Mouse (Mus musculus) MEL (cell line): ENCODE measurements at regions not wholly inside any gene's neighbourhood (a gene's known extent, or its start where the extent isn't known, plus 50 kb on each side); places are given as distances from the start of the nearest gene placed in this dataset.

ENCODE experiments used
- CHD1 ChIP-seq: IDR thresholded peaks from 2 replicates; pipeline ENCODE4 v1.6.1; 2012; ENCODE audit warnings: low read depth, mild to moderate bottlenecking, inconsistent platforms, low read length, improper control_type of control experiment
- CTCF ChIP-seq, 3 experiments: IDR thresholded peaks in 2 of 3; conservative IDR thresholded peaks in 1 of 3; 2 replicates each; pipeline ENCODE4 v1.5.1; 2011 to 2012; ENCODE audit warnings: low read length in 3 of 3, low read depth in 2 of 3, mild to moderate bottlenecking in 2 of 3, improper control_type of control experiment in 1 of 3, inconsistent platforms in 1 of 3, mixed read lengths in 1 of 3, moderate library complexity in 1 of 3; ENCODE audit not compliant: control insufficient read depth in 1 of 3, insufficient read depth in 1 of 3, poor library complexity in 1 of 3, severe bottlenecking in 1 of 3
- GATA1 ChIP-seq: IDR thresholded peaks from 2 replicates; pipeline ENCODE4 v1.6.1; 2011; ENCODE audit warnings: low read depth, low read length, improper control_type of control experiment
- HCFC1 ChIP-seq: IDR thresholded peaks from 2 replicates; pipeline ENCODE4 v1.6.1; 2012; ENCODE audit warnings: low read depth, mild to moderate bottlenecking, inconsistent platforms, low read length, improper control_type of control experiment, moderate library complexity
- MAFK ChIP-seq: IDR thresholded peaks from 2 replicates; pipeline ENCODE4 v1.6.1; 2011; ENCODE audit warnings: low read depth, mild to moderate bottlenecking, low read length, improper control_type of control experiment, borderline replicate concordance
- MAX ChIP-seq: IDR thresholded peaks from 2 replicates; pipeline ENCODE4 v1.6.1; 2011; ENCODE audit warnings: low read length, improper control_type of control experiment
- MYC ChIP-seq: IDR thresholded peaks from 2 replicates; pipeline ENCODE4 v1.6.1; 2011; ENCODE audit warnings: low read depth, mild to moderate bottlenecking, low read length, improper control_type of control experiment, moderate library complexity
- POLR2A ChIP-seq, 2 experiments: IDR thresholded peaks; 2 replicates each; pipeline ENCODE4 v1.6.1; 2011 to 2012; ENCODE audit warnings: low read length in 2 of 2, mild to moderate bottlenecking in 2 of 2, control low read depth in 1 of 2, improper control_type of control experiment in 1 of 2, low read depth in 1 of 2, moderate library complexity in 1 of 2; ENCODE audit not compliant: control insufficient read depth in 1 of 2, insufficient read depth in 1 of 2, poor library complexity in 1 of 2
- TBP ChIP-seq: IDR thresholded peaks from 2 replicates; pipeline ENCODE4 v1.8.0; 2011; ENCODE audit warnings: low read depth, low read length, improper control_type of control experiment
- TCF12 ChIP-seq: IDR thresholded peaks from 2 replicates; pipeline ENCODE4 v1.6.1; 2014; ENCODE audit warnings: low read depth, mild to moderate bottlenecking, inconsistent platforms, low read length, improper control_type of control experiment, moderate library complexity
- USF1 ChIP-seq: IDR thresholded peaks from 2 replicates; pipeline ENCODE4 v1.6.1; 2014; ENCODE audit warnings: low read depth, mild to moderate bottlenecking, inconsistent platforms, low read length, improper control_type of control experiment, moderate library complexity

GRCm38 (mm10) chr8:36019895-36020294 is 254.3 kb downstream of the Gm19410 start:
- TF ChIP-seq HCFC1 (no peak), CTCF (IDR thresholded peaks at IDR 0.05 in 2 of 3, conservative IDR thresholded peaks at IDR 0.05 in 1 of 3; ENCODE audit: control insufficient read depth in 1 of 3, insufficient read depth in 1 of 3, low read depth in 2 of 3, low read length in 3 of 3, poor library complexity in 1 of 3, severe bottlenecking in 1 of 3) (no peak), POLR2A (IDR thresholded peaks at IDR 0.05; ENCODE audit: control insufficient read depth in 1 of 2, insufficient read depth in 1 of 2, low read depth in 1 of 2, low read length in 2 of 2, poor library complexity in 1 of 2) (no peak), CHD1 (no peak), GATA1 (no peak), MAFK (no peak), TBP (no peak), MAX (no peak), USF1 (no peak), MYC (no peak), TCF12 (no peak)
